Mouse (Mus musculus) layer of hippocampus, adult 6 months (tissue): Measurements from ENCODE around the gene Inha. TPM values are rescaled to one million over a fixed set of nuclear protein-coding genes. Genes with fewer than 3 reads are reported as not detected.

Source experiments
- long read RNA-seq, 2 experiments: library from polyadenylated mRNA; unstranded; transcript quantifications; one replicate each; pipeline ENCODE4 v2.0.0; 2019 to 2020
- polyA plus RNA-seq: library from polyadenylated mRNA; unstranded; fragments of <200 nt; fragmentation: Nextera tagmentation; gene quantifications from 2 replicates; pipeline ENCODE4 v1.2.3, GENCODE M21; 2021

The Inha gene
- 1.7 and 1.8 TPM in 2 replicates for polyA plus RNA-seq
- long read RNA-seq, experiment 1, partial matches to known transcripts: 0 of 3 reads
- long read RNA-seq, experiment 1, other reads (novel, unspliced or antisense): 2 of 3 reads
- long read RNA-seq, experiment 2, partial matches to known transcripts: 0 of 11 reads
- long read RNA-seq, experiment 2, other reads (novel, unspliced or antisense): 7 of 11 reads

GRCm38 (mm10) chr1:75507006-75507405 is at the start of gene Inha:
Gene Inha, plus strand, starts transcription at chr1:75507077.

DNA sequence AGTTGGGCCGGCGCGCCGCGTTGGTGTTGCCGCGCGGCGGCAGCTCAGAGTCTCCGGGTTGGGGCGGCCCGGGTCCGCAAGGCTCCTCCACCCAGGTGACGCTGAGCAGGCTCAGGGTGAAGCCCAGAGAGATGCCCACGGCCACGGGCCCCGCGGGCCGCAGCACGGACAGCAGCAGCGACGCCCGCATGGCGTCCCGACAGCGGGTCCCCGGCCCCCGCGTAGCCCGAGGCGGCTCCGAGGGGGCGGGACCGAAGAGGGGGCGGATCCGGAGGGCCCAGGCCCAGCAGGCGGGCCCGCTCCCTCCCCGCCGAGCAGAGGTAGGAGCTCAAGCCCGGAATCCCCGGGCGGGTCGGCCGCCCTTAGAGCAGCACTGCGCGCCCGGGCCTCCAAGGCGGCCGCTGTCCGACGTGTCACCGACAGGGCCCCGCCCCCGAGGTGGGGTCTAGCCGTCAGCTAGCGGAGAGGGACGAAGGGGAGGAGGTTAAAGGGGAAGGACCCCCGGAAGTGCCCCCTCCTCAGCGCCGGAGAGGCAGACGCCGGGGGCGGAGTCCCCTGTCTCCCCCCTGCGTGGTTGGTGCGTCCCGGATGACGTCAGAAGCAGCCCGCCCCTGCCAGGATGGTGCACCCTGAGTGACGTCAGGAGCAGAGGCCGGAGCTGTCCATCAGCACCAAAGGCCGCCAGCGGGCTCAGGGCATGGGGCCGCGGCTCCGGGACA is 27.8 kb upstream of the Inha start, which contains the start of the genes Chpf and Tmem198:
Chpf (minus strand) TSS at position 392 of the 719 bp plus-strand sequence.
Tmem198 (plus strand) TSS at position 617 of the 719 bp plus-strand sequence.

GRCm38 (mm10) chr1:75505956-75506831 is 683 bp upstream of the Inha start, which contains the start of gene Obsl1:
Gene Obsl1, minus strand, starts transcription at chr1:75506452.

DNA sequence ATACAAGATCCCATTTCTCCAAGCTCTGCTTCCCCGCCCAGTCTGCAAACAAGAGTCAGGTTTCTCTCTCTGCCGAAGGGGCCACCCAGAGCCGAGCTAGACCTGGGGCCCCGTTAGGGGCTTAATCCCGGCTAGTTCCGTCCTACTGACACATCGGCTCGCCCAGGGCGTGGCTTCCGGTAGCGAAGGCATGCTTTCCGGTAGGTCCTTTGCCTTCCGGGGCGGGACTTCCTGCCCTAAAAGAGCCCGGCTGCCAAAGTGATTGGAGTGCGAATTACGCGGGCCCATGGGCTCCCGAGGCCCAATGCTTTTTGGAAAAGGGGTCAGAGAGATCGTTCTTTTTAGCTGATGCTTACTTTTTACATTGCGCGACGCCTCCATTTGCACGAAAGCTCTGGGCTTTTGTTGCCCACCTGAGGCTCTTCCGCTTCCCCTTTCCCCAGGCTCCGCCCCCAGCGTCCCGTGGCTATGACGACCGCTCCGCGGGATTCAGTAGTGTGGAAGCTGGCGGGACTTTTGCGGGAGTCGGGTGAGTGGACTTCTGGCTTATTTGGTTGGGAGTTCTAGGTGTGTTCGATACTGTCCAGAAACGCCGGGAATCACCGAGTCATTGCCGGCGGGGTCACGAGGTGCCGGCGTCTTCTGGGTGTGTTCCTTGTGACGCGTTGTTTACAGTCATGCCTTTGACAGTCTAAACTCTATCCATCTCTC is 14.6 kb downstream of the Inha start, which contains the start of gene Stk11ip:
Stk11ip (plus strand) TSS at position 209 of the 711 bp plus-strand sequence.

DNA sequence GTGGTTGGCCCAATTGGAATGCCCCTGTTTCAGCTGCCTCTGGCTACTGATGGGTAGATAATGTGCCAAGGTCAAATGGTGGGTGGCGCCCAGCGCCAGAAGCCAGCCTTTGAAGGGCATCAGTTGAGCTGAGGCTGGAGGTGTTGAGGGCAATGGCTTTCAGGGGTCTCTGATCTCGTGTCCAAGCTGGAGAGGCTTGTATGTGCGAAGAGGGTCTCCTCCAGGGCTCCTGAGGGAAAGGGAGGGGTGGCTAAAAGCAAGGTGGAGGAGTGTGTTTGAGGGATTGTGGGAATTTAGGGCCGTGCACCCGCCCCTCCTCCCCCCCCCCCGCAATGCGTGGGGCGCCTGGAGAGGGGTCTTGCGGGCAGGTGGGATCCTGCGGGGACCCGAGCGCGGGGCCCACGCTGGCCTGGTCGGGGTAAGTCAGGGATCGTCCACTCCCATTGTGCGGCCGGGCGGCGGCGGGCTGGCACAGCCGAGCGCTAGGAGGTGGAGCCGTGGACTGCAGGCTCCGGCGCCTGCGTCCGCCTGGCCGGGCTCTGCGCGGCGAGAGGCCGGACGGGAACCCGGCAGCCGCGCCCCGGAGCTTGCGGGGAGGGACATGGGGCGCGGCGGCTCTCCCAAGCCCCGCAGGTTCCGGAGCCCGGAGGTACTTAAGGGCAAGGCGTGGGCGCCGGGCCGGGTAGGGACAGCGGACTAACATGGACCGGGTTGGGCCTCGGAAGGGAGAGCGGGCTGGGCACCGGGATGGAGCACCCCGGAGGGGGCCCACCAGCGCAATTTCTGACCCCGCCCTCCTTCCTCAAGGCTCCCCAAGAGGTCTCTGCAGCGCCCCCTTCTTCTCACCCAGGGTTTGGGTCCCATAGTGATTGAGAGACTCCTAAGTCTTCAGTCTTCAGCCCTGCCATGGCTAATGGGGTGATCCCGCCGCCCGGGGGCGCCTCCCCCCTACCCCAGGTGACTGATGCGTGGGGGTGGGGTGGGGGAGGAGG is 39.4 kb downstream of the Inha start, which contains the start of gene Slc4a3:
Slc4a3 (plus strand) TSS at position 302 of the 992 bp plus-strand sequence.

Other genes with a start within 250 kb of the Inha start
- 65.6 and 80.8 TPM in 2 replicates for gene Ptprn, start 242.6 kb upstream of the Inha start, polyA plus RNA-seq
- 215 and 219 TPM in 2 replicates for gene Resp18, start 228.7 kb upstream of the Inha start, polyA plus RNA-seq
- 68.5 and 77.2 TPM in 2 replicates for gene Dnpep, start 189.1 kb upstream of the Inha start, polyA plus RNA-seq
- 1.2 TPM in 2 replicates for gene Des, start 146.7 kb upstream of the Inha start, polyA plus RNA-seq
- 50.9 and 52.6 TPM in 2 replicates for gene Speg, start 131.8 kb upstream of the Inha start, polyA plus RNA-seq
- gene Gmppa, start 71.1 kb upstream of the Inha start, polyA plus RNA-seq: 28.5 and 31.3 TPM in 2 replicates
- gene Asic4, start 56.6 kb upstream of the Inha start, polyA plus RNA-seq: 0.77 and 1.3 TPM in 2 replicates
- 77.7 and 104 TPM in 2 replicates for gene Chpf, start 27.8 kb upstream of the Inha start, polyA plus RNA-seq
- 38.9 and 45.8 TPM in 2 replicates for gene Tmem198, start 27.5 kb upstream of the Inha start, polyA plus RNA-seq
- 5.6 and 5.9 TPM in 2 replicates for gene Obsl1, start 625 bp upstream of the Inha start, polyA plus RNA-seq
- gene Stk11ip, start 14.5 kb downstream of the Inha start, polyA plus RNA-seq: 8.7 and 12.1 TPM in 2 replicates
- gene Slc4a3, start 39.2 kb downstream of the Inha start, polyA plus RNA-seq: 18.9 and 23.2 TPM in 2 replicates